Mouse (Mus musculus) liver, embryonic 11.5 days (tissue): ENCODE data around the gene Zfp706. TPM values are rescaled to one million over a fixed set of nuclear protein-coding genes. Genes with fewer than 3 reads are reported as not detected.

Source experiments
- ATAC-seq: fragments of 200-750 bp; cut with Nextera tagmentation; replicated peaks from 2 replicates; pipeline ENCODE4 v1.8.0; 2017; ENCODE audit warnings: moderate number of reproducible peaks, mild to moderate bottlenecking, moderate TSS enrichment, moderate library complexity; ENCODE audit not compliant: low FRiP score
- DNase-seq: peaks from one replicate; pipeline ENCODE4 v3.0.0-alpha.2; 2017; ENCODE audit warnings: low spot score
- H3K27ac ChIP-seq: fragments of 300-500 bp; sonication (generic); 2 replicates; pipeline ENCODE4 v1.5.1; 2014; ENCODE audit warnings: mild to moderate bottlenecking, low read depth, low read length, control low read depth
- H3K27me3 ChIP-seq: fragments of 300-500 bp; sonication (generic); replicated peaks from 2 replicates; pipeline ENCODE4 v1.6.1; 2014; ENCODE audit warnings: low read length, mixed read lengths; ENCODE audit not compliant: control insufficient read depth, insufficient read depth
- H3K36me3 ChIP-seq: fragments of 300-500 bp; sonication (generic); 2 replicates; pipeline ENCODE4 v1.6.1; 2014; ENCODE audit warnings: mild to moderate bottlenecking, low read length, moderate library complexity, mixed read lengths; ENCODE audit not compliant: control insufficient read depth, insufficient read depth
- H3K4me1 ChIP-seq: fragments of 300-500 bp; sonication (generic); replicated peaks from 2 replicates; pipeline ENCODE4 v1.6.1; 2014; ENCODE audit warnings: low read length, mixed read lengths; ENCODE audit not compliant: control insufficient read depth, insufficient read depth
- H3K4me2 ChIP-seq: fragments of 300-500 bp; sonication (generic); 2 replicates; pipeline ENCODE4 v1.6.1; 2014; ENCODE audit warnings: mild to moderate bottlenecking, control low read depth, moderate library complexity
- H3K4me3 ChIP-seq: fragments of 300-500 bp; sonication (generic); 2 replicates; pipeline ENCODE4 v1.5.1; 2014; ENCODE audit warnings: low read depth, low read length, control low read depth
- H3K9ac ChIP-seq: fragments of 300-500 bp; sonication (generic); 2 replicates; pipeline ENCODE4 v1.6.1; 2014; ENCODE audit warnings: low read depth, low read length, control low read depth
- H3K9me3 ChIP-seq: fragments of 300-500 bp; sonication (generic); 2 replicates; pipeline ENCODE4 v1.6.1; 2016; ENCODE audit warnings: low read length, inconsistent platforms, mixed read lengths; ENCODE audit not compliant: control insufficient read depth
- WGBS: fragments of 180-500 bp; shearing (Covaris S2); extraction: QIAGEN DNeasy Blood & Tissue Kit; methylation state at CpG from one replicate; pipeline ENCODE4 v1.1.7; 2014; 5-methylcytosine and 5-hydroxymethylcytosine counted together
- polyA plus RNA-seq: library from polyadenylated mRNA; unstranded; fragments of >200 nt; fragmentation: Nextera tagmentation; extraction: Ambion mirVana; gene quantifications from 2 replicates; pipeline ENCODE4 v1.2.1, GENCODE M21; 2014

The Zfp706 gene
- 419 and 426 TPM in 2 replicates for polyA plus RNA-seq

GRCm38 (mm10) chr15:37007233-37007958 is at the start of gene Zfp706:
Gene Zfp706, minus strand, starts transcription at chr15:37007773.
- Histone ChIP-seq H3K4me3 (peak within 1 kb of the TSS; percentile 95), H3K4me1 (peaks cover 15% of the 10 kb centered on the region; the same call in 1 of the 2 replicates), H3K27me3 (no peaks in the 10 kb centered on the region), H3K36me3 (peaks cover 8% of the 10 kb centered on the region), H3K27ac (peak within 1 kb of the TSS; percentile 93), H3K9ac (peak within 1 kb of the TSS; percentile 98), H3K4me2 (peak within 1 kb of the TSS; percentile 69), H3K9me3 (no peaks in the 10 kb centered on the region)
- WGBS: under 1% methylated on average over 78 of the region's 79 CpGs
- DNase-seq: peak; percentile 98
- ATAC-seq: peak; percentile 98

- Histone ChIP-seq H3K4me1 (no peaks in the 10 kb centered on the region), H3K4me3 (no peak overlapping the region), H3K4me2 (no peak overlapping the region), H3K27me3 (no peaks in the 10 kb centered on the region), H3K36me3 (no peaks in the 10 kb centered on the region), H3K9ac (no peak overlapping the region), H3K27ac (no peak overlapping the region), H3K9me3 (peaks cover 4% of the 10 kb centered on the region; the same call in 1 of the 2 replicates)
- DNase-seq (no peak), ATAC-seq (no peak)
- 87% methylated on average over 5 of the region's 5 CpGs for WGBS
Observed at GRCm38 (mm10) chr15:37054582-37054981, 47.0 kb upstream of the Zfp706 start.

- H3K9me3 ChIP-seq: peaks cover 4% of the 10 kb centered on the region; the same call in 1 of the 2 replicates
- H3K4me2 ChIP-seq: no peak overlapping the region
- H3K27me3 ChIP-seq: no peaks in the 10 kb centered on the region
- no peaks in the 10 kb centered on the region for H3K36me3 ChIP-seq
- no peak overlapping the region for H3K9ac ChIP-seq
- H3K4me3 ChIP-seq: no peak overlapping the region
- no peaks in the 10 kb centered on the region for H3K4me1 ChIP-seq
- DNase-seq (no peak), ATAC-seq (no peak)
- no peak overlapping the region for H3K27ac ChIP-seq
- 69% methylated on average over 8 of the region's 8 CpGs for WGBS
Observed at GRCm38 (mm10) chr15:37053085-37053762, 45.7 kb upstream of the Zfp706 start.

GRCm38 (mm10) chr15:37047403-37047802 is 39.8 kb upstream of the Zfp706 start:
- Histone ChIP-seq H3K27me3 (no peaks in the 10 kb centered on the region), H3K4me3 (no peak overlapping the region), H3K4me1 (no peaks in the 10 kb centered on the region), H3K9me3 (no peaks in the 10 kb centered on the region), H3K36me3 (no peaks in the 10 kb centered on the region), H3K27ac (no peak overlapping the region), H3K4me2 (no peak overlapping the region), H3K9ac (no peak overlapping the region)
- whole genome bisulfite sequencing: 66% methylated on average over 4 of the region's 4 CpGs
- DNase-seq: no peak
- ATAC-seq: 0 out of 2 replicates have a peak, but pooled peaks have one; percentile 41

- Histone ChIP-seq H3K36me3 (no peaks in the 10 kb centered on the region), H3K9me3 (no peaks in the 10 kb centered on the region), H3K4me3 (no peak overlapping the region), H3K27ac (no peak overlapping the region), H3K4me1 (no peaks in the 10 kb centered on the region), H3K4me2 (no peak overlapping the region), H3K27me3 (no peaks in the 10 kb centered on the region), H3K9ac (no peak overlapping the region)
- 89% methylated on average over 10 of the region's 10 CpGs for WGBS
- DNase-seq: no peak
- no peak for ATAC-seq
Observed at GRCm38 (mm10) chr15:37046586-37046985, 39.0 kb upstream of the Zfp706 start.

- DNase-seq (no peak), ATAC-seq (no peak)
- no peak overlapping the region for H3K9ac ChIP-seq
- no peak overlapping the region for H3K27ac ChIP-seq
- H3K4me2 ChIP-seq: no peak overlapping the region
- H3K9me3 ChIP-seq: no peaks in the 10 kb centered on the region
- H3K27me3 ChIP-seq: no peaks in the 10 kb centered on the region
- WGBS: 72% methylated on average over 7 of the region's 7 CpGs
- H3K36me3 ChIP-seq: no peaks in the 10 kb centered on the region
- no peak overlapping the region for H3K4me3 ChIP-seq
- no peaks in the 10 kb centered on the region for H3K4me1 ChIP-seq
Observed at GRCm38 (mm10) chr15:37046131-37046530, 38.6 kb upstream of the Zfp706 start.

GRCm38 (mm10) chr15:37045456-37045855 is 37.9 kb upstream of the Zfp706 start:
- ATAC-seq (no peak), DNase-seq (no peak)
- no peak overlapping the region for H3K9ac ChIP-seq
- no peaks in the 10 kb centered on the region for H3K36me3 ChIP-seq
- no peak overlapping the region for H3K4me2 ChIP-seq
- 73% methylated on average over 12 of the region's 12 CpGs for WGBS
- H3K9me3 ChIP-seq: no peaks in the 10 kb centered on the region
- H3K4me1 ChIP-seq: no peaks in the 10 kb centered on the region
- no peak overlapping the region for H3K4me3 ChIP-seq
- no peaks in the 10 kb centered on the region for H3K27me3 ChIP-seq
- H3K27ac ChIP-seq: no peak overlapping the region

GRCm38 (mm10) chr15:37042559-37042958 is 35.0 kb upstream of the Zfp706 start:
- Histone ChIP-seq H3K36me3 (no peaks in the 10 kb centered on the region), H3K9ac (no peak overlapping the region), H3K9me3 (no peaks in the 10 kb centered on the region), H3K27me3 (no peaks in the 10 kb centered on the region), H3K4me2 (no peak overlapping the region), H3K4me3 (no peak overlapping the region), H3K27ac (no peak overlapping the region), H3K4me1 (no peaks in the 10 kb centered on the region)
- WGBS: 33% methylated on average over 5 of the region's 5 CpGs
- ATAC-seq (no peak), DNase-seq (no peak)
